Mouse (Mus musculus): ENCODE results near the gene Palm2. TPM values are rescaled to one million over a fixed set of nuclear protein-coding genes. Genes with fewer than 3 reads are reported as not detected.

The Palm2 gene
- polyA plus RNA-seq, 2 experiments: 2.7 to 5.3 TPM

GRCm38 (mm10) chr4:57600685-57601457, 166.8 kb downstream of the Palm2 start:
- Histone ChIP-seq H3K27me3 (ENCODE audit: control insufficient read depth, insufficient read depth, low read length) (no peaks in the 10 kb centered on the region), H3K9ac (ENCODE audit: low read depth, low read length, severe bottlenecking) (no peak overlapping the region), H3K9me3 (ENCODE audit: control insufficient read depth, low read length) (no peaks in the 10 kb centered on the region), H3K4me2 (replicated peaks; ENCODE audit: low read depth, low read length, severe bottlenecking) (no peak overlapping the region), H3K4me1 (ENCODE audit: control insufficient read depth, insufficient read depth, low read length) (no peaks in the 10 kb centered on the region), H3K36me3 (ENCODE audit: control insufficient read depth, insufficient read depth, low read length) (no peaks in the 10 kb centered on the region), H3K27ac (replicated peaks; ENCODE audit: low read depth, low read length) (no peak overlapping the region), H3K4me3 (replicated peaks; ENCODE audit: low read length) (no peak overlapping the region)
- no peak for DNase-seq (ENCODE audit: low spot score)
- no peak for TF ChIP-seq POLR2A (IDR thresholded peaks at IDR 0.05; ENCODE audit: borderline replicate concordance, extremely low read depth, insufficient read depth, insufficient read length)
- 84% methylated on average over 11 of the region's 11 CpGs for WGBS
- no peak for ATAC-seq (ENCODE audit: low FRiP score, low read depth)

- no peak for ATAC-seq (ENCODE audit: low FRiP score, low read depth)
- no peaks in the 10 kb centered on the region for H3K36me3 ChIP-seq (ENCODE audit: control insufficient read depth, insufficient read depth, low read length)
- TF ChIP-seq POLR2A (IDR thresholded peaks at IDR 0.05; ENCODE audit: borderline replicate concordance, extremely low read depth, insufficient read depth, insufficient read length): no peak
Measured at GRCm38 (mm10) chr4:57601458-57601835, 167.4 kb downstream of the Palm2 start.

GRCm38 (mm10) chr4:57601903-57602617, 168.0 kb downstream of the Palm2 start:
- TF ChIP-seq POLR2A (IDR thresholded peaks at IDR 0.05; ENCODE audit: borderline replicate concordance, extremely low read depth, insufficient read depth, insufficient read length): no peak
- Histone ChIP-seq H3K27ac (replicated peaks; ENCODE audit: low read depth, low read length) (no peak overlapping the region), H3K9ac (ENCODE audit: low read depth, low read length, severe bottlenecking) (no peak overlapping the region), H3K9me3 (ENCODE audit: control insufficient read depth, low read length) (no peaks in the 10 kb centered on the region), H3K36me3 (ENCODE audit: control insufficient read depth, insufficient read depth, low read length) (no peaks in the 10 kb centered on the region), H3K4me1 (ENCODE audit: control insufficient read depth, insufficient read depth, low read length) (peaks cover 6% of the 10 kb centered on the region), H3K27me3 (ENCODE audit: control insufficient read depth, insufficient read depth, low read length) (no peaks in the 10 kb centered on the region), H3K4me2 (replicated peaks; ENCODE audit: low read depth, low read length, severe bottlenecking) (no peak overlapping the region), H3K4me3 (replicated peaks; ENCODE audit: low read length) (no peak overlapping the region)
- ATAC-seq (ENCODE audit: low FRiP score, low read depth) (no peak), DNase-seq (ENCODE audit: low spot score) (no peak)
- WGBS: 81% methylated on average over 10 of the region's 10 CpGs

More at GRCm38 (mm10) chr4:57601458-57601835, 167.4 kb downstream of the Palm2 start:
- 81% methylated on average over 9 of the region's 9 CpGs for WGBS
- H3K9me3 ChIP-seq (ENCODE audit: control insufficient read depth, low read length): no peaks in the 10 kb centered on the region
- no peak overlapping the region for H3K9ac ChIP-seq (ENCODE audit: low read depth, low read length, severe bottlenecking)
- DNase-seq (ENCODE audit: low spot score): no peak
- H3K27ac ChIP-seq (replicated peaks; ENCODE audit: low read depth, low read length): no peak overlapping the region
- no peak overlapping the region for H3K4me3 ChIP-seq (replicated peaks; ENCODE audit: low read length)
- H3K4me1 ChIP-seq (ENCODE audit: control insufficient read depth, insufficient read depth, low read length): peaks cover under 1% of the 10 kb centered on the region; the same call in 1 of the 2 replicates
- no peaks in the 10 kb centered on the region for H3K27me3 ChIP-seq (ENCODE audit: control insufficient read depth, insufficient read depth, low read length)
- no peak overlapping the region for H3K4me2 ChIP-seq (replicated peaks; ENCODE audit: low read depth, low read length, severe bottlenecking)

DNA sequence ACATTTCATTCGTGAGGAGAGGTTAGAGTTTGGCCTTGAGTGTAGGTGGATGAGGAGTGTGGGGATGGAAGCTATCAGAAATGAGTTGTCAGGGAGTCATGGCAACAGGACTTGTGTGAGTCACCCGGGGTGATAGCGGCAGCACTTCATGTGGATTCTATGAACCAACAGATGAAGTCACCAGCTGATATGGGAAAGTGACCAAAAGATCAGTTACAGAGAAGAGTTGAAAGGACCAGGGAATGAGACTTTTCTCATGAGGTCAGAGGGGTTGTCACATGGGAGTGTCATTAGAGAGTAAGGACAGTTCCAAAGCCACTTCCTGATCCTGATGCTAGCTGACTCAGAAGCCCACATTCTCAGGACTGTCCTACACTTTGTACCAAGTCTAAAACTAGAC, 172.2 kb downstream of the Palm2 start:
- Histone ChIP-seq H3K27ac (replicated peaks; ENCODE audit: low read depth, low read length) (no peak overlapping the region), H3K36me3 (ENCODE audit: control insufficient read depth, insufficient read depth, low read length) (no peaks in the 10 kb centered on the region), H3K9me3 (ENCODE audit: control insufficient read depth, low read length) (no peaks in the 10 kb centered on the region), H3K4me3 (replicated peaks; ENCODE audit: low read length) (no peak overlapping the region), H3K4me2 (replicated peaks; ENCODE audit: low read depth, low read length, severe bottlenecking) (no peak overlapping the region), H3K4me1 (ENCODE audit: control insufficient read depth, insufficient read depth, low read length) (peaks cover 24% of the 10 kb centered on the region), H3K27me3 (ENCODE audit: control insufficient read depth, insufficient read depth, low read length) (no peaks in the 10 kb centered on the region), H3K9ac (ENCODE audit: low read depth, low read length, severe bottlenecking) (no peak overlapping the region)
- ATAC-seq (ENCODE audit: low FRiP score, low read depth) (no peak), DNase-seq (ENCODE audit: low spot score) (no peak)
- no peak for TF ChIP-seq POLR2A (IDR thresholded peaks at IDR 0.05; ENCODE audit: borderline replicate concordance, extremely low read depth, insufficient read depth, insufficient read length)
- 89% methylated on average over 3 of the region's 3 CpGs for WGBS

DNA sequence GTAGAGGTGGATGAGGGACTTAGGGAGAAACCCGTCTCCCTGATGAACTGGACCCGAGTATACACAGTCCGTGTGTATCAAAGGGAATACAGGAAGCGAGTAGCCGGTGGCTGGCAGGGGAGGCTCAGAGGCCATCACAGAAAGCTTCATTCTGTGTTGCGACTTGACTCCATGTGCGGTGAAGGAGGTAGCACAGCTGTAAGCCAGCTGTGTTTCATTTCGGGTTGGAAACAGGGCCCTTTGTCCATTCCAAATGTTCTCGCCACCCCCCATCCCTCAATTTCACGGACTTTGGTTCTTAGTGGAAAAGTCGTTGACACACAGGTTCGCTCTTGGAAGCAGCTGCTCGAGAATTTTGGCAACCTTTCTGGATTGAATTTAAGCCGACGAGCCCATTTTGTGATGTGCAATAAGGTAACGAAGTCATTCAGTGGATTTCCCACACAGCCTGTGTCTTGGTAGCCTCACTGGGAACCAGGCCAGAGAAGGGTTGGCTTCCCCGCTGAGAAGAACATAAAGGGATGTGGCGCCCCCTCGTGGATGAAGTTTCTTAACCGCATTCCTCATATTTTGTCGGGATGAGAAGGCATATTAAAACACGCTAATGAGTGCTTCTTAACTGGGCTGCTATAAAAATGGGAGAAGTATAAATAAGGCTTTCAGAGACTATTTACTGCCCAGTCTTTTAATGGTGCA, 173.3 kb downstream of the Palm2 start:
- WGBS: 7% methylated on average over 22 of the region's 22 CpGs

More for the DNA sequence above, 173.3 kb downstream of the Palm2 start:
- ATAC-seq (ENCODE audit: low FRiP score, low read depth): peak; percentile 84
- peak overlapping the region; percentile 67; the same call in 1 of the 2 replicates for H3K27ac ChIP-seq (replicated peaks; ENCODE audit: low read depth, low read length)
- no peak for TF ChIP-seq POLR2A (IDR thresholded peaks at IDR 0.05; ENCODE audit: borderline replicate concordance, extremely low read depth, insufficient read depth, insufficient read length)
- peaks cover 32% of the 10 kb centered on the region for H3K4me1 ChIP-seq (ENCODE audit: control insufficient read depth, insufficient read depth, low read length)
- H3K4me3 ChIP-seq (replicated peaks; ENCODE audit: low read length): peak overlapping the region; percentile 27
- no peaks in the 10 kb centered on the region for H3K36me3 ChIP-seq (ENCODE audit: control insufficient read depth, insufficient read depth, low read length)
- H3K27me3 ChIP-seq (ENCODE audit: control insufficient read depth, insufficient read depth, low read length): no peaks in the 10 kb centered on the region
- H3K9ac ChIP-seq (ENCODE audit: low read depth, low read length, severe bottlenecking): no peak overlapping the region
- DNase-seq (ENCODE audit: low spot score): peak; percentile 97
- H3K9me3 ChIP-seq (ENCODE audit: control insufficient read depth, low read length): no peaks in the 10 kb centered on the region
- peak overlapping the region; percentile 44 for H3K4me2 ChIP-seq (replicated peaks; ENCODE audit: low read depth, low read length, severe bottlenecking)

All from limb, embryonic 14.5 days (tissue).